Mouse (Mus musculus): ENCODE results near the gene Lgr6.
A peak's percentile ranks its signal among the peaks of the same experiment; 100 is the strongest.

The Lgr6 gene

DNA sequence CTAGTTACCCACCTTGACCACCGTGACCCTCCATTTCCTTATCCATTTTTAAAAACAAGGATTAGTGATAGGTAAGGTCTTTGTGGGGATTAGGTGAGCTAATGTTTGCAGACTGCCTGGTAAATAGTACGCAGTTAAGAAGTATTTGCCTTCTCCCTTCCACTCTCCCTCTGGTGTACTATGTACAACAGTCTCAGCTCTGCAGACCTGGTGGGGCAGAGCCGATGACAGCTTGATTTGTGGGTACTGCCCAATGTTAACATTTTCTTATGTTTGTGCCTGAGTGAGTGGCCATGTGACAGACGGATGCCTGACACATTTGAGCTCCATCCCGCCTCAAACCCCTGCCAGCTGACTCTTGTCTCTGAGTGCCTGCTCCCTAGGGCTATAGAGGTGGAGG is 28.6 kb downstream of the Lgr6 start:
- no peak for DNase-seq (ENCODE audit: low spot score)

DNA sequence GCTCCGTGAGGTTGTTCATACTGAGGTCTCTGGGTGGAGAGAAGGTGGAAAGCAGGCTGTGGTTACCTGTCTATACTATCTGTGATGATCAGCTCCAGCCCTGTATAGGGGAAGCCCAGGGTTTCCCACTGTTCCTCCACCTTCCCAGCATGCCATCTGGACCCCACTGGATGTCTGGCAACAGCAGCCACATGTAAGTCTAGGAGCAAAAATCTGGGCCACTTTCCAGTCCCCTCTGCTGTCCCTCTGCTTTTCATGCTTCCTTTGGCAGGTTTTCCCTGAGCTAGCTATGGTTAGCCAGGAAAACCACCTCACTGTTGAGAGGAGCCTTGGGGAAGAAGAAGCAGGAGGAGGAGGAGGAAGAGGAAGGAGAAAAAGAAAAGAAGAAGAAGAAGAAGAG is 29.8 kb downstream of the Lgr6 start:
- no peak for DNase-seq (ENCODE audit: low spot score)

DNA sequence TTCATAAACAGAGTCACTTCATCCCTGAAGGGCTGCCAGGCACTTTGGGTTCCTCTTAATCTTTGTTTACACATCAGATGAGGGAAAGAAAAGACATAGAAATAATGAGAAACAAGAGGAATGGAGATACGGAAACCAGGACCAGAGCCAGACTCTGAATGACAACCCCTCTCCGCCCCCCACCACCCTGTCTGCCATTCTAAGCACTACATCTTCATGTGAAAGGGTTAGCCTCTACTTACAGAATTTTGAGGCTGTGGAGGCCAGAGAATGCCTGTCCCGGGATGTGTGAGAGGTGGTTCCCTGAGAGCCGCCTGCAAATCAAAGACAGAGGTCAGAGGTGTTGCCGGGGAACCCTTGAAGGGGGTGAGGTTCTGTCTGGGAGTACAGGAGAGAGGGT is 32.4 kb downstream of the Lgr6 start:
- DNase-seq (ENCODE audit: low spot score) = no peak

DNA sequence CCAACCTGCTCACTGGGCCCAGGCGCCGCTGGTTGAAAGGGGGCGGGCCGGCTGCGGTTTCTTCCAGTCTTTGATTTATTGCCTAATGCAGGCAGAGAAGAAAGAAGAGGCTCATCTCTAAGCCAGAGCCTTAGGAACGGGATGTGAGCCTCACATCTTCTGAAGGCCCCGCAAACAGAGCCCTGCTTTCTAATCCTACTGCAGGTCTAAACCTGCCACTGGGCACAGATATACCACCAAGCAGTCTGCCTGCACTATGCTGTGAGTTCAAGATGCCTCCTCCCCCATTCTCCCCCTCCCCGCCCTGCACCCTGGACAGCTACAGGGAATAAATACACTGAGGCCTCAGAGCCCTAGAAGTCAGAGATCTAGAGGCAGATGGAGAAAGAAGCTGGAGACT is 35.2 kb downstream of the Lgr6 start:
- DNase-seq (ENCODE audit: low spot score) = no peak

DNA sequence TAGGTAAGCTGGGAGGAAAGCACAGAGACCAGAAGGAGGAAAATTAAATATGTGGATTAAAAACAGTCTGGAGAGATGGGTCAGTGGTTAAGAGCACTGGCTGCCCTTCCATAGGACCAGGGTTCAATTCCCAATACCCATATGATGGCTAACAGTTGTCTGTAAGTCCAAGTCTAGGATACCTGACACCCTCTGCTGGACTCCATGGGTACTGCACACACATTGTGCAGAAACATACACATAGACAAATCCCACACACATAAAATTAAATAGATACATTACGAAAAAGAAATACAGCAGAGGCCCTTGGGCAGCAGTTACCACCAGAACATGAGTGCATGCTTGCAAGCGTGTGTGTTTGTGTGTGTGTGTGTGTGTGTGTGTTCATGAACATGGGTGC is 40.6 kb downstream of the Lgr6 start:
- DNase-seq (ENCODE audit: low spot score) = no peak

DNA sequence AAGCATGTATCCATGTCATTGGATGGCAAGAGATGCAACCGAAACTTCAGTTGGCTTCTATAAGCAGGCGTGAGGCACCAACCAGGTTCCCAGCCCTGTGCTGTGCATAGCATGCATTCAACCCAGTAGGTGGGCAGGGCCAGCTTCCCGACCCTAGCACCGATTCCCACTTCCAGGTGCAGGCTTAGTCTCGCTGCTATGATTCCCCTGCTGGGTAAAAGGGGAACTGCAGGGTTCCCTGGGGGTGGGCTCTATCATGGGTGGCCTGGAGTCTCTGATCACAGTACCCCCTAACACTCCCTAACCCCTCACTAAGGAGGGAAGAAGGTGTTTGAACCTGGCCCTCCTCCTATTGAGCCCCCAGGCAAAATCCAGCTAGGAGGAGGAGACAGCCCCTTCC is 42.1 kb downstream of the Lgr6 start:
- DNase-seq (ENCODE audit: low spot score) = no peak

DNA sequence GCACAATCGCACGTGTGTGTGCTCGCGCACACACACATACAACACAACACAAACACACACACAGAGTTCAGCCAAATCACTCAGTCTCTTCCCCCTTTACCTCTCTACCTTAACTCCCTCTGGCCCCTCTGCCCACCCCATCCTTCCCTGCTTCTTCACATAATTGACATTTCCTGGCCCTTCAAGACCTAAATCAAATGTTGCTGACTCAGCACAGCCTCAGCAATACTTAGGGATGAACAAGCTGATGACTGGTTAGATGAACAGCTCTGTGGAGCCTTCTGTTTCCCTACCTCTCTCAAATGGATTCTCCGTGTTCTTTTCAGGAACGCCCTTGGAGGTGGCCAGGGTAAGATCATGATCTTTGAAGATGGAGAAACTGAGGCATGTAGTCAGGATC is 43.8 kb downstream of the Lgr6 start:
- no peak for DNase-seq (ENCODE audit: low spot score)

DNA sequence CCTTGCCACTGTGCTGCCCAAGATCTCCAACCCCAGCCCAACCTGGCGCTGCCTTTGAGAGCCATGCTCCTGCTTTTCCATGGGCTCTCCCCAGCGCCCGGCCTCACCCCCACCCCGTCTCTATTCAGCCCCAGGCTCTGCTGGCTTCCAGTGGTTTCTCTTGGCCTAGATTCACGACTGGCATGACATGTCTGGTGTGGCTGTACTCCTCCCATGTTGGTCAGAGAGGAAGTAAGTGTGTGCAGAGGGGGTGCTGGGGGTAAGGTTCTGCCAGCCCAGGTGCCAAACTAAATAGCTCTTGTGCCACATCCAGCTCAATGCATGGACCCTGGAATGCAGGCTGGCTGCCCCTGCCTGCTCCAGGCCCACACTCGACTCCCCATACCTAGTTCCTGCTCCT is 44.9 kb downstream of the Lgr6 start:
- DNase-seq (ENCODE audit: low spot score) = no peak

DNA sequence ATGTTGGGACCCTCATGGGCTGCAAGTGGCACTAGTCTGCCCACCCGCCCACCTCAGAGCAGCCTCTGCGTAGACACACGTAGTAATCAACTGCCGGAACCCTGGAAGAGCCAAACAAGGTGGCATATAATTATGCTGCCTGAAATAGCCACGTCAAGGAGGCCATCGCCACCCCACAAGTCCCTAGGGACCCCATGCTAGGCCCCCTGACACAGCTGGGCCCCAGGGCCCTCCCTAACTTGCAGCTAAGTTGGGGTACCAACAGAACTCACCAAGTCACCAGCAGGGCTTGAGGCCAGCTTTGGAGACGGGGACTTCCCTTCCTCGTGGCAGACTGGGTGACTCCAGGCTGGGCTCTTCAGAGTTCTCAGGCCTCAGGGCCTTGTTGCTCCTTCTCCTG is 48.2 kb downstream of the Lgr6 start:
- no peak for DNase-seq (ENCODE audit: low spot score)

DNA sequence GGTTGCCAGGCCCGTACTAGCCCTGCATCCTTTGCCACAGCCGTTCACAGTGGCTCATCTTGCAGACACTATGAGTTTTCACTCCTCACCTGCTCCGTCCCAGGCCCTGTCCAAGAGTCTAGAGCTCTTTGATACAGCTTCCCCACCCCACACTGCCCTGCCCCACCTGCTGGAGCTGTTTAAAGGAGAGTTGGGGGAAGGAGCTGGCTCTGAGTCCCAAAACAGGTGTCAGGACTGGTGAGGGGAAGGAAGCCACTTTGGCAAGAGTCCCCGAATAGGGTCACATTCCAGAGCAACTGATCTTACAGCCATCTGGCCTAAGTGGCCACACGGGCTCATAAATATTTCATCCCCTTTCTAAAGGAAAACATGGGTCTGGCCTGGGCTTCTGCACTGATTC is 51.0 kb downstream of the Lgr6 start:
- no peak for DNase-seq (ENCODE audit: low spot score)

DNA sequence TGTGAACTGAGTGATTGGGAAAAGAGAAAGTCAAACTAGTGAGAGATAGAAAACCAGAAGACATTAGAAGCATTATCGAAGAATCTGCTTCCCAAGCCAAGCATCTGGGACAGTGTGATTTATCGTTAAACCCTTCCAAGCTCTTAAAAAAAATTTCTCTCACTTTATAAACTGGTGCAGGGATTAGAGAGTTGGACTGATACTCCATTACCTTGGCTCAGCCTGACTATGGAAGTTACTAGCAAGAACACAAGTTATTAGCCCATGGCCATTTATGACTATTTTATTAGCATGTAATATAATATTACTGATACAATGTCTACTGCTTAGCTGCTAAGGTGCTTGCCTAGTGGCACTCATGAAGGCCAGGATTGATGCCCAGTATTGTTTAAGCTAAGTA is 60.6 kb downstream of the Lgr6 start:
- no peak for DNase-seq (ENCODE audit: low spot score)

DNA sequence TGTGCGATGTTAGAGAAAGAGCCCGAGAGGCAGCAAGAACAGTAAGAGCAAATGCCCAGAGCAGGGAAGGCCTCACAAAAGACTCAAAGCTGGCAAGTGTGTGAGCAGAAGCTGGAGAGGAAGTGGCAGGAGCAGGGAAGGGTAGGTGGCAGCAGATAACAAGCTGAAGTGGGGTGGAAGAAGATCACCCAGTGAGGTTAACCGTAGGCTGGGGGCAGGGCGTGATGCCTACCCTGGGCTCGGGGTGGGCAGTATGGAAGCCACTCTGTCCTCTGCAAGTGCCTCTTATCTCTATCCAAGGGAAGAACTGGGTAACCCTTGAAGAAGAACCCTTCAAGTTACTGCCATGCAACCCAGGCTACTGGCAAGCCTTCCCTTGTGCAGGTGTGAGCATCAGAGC is 68.8 kb downstream of the Lgr6 start:
- DNase-seq (ENCODE audit: low spot score) = no peak

DNA sequence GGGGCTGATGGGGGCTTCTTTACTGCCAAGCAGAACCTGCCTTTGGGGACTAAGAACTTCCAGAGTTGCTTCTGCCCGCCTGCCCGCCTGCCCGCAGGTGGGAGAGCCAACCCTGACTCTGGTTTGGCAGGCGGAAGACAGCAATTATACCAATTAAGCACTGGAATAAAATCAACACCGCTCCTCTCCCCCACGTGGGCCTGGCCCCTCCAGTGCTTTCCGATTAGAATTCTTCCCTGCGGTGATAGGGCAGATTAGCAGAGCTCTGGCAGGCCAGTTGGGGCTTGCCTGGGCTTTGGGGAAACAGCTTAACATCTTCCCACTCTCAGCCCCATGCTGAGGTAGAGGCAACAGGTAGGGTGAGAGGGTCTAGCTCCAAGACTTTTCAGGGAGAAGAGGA is 72.4 kb downstream of the Lgr6 start:
- DNase-seq (ENCODE audit: low spot score) = no peak

DNA sequence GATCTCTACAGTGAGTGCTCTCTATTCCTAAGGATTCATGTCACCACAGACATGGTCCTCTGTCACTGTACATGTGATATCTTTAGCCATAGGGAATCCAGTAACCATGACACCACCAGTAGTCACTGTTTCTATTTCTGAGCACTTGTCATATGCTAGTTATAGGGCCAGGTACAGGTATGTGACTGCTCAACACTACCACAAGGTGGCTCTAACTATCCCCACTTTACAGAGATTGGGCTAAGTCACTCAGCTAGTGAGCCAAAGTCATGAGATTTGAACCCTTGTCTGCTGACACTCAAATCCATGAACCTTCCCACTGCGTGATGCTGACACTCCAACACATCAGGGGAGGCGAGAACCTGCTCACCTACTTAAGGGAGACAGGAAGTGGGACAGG is 75.0 kb downstream of the Lgr6 start:
- no peak for DNase-seq (ENCODE audit: low spot score)

DNA sequence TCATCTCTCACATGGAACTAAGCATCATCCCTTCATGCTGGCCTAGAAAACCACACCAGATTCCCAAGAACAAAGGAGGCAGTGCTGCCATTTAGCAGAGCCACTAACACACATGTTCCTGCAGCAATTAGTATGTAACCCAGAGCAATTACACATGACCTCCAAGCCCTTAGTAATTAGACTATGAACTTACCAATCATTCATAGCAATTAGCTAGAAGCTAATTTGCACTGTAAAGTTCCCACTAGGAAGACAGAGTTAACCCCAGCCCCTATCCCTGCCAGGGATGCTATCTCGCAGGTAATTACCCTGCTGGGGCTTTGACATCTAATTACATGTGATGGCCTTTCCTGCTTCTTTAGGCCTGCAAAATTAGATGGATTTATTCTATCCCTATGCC is 78.8 kb downstream of the Lgr6 start:
- DNase-seq (ENCODE audit: low spot score) = no peak

DNA sequence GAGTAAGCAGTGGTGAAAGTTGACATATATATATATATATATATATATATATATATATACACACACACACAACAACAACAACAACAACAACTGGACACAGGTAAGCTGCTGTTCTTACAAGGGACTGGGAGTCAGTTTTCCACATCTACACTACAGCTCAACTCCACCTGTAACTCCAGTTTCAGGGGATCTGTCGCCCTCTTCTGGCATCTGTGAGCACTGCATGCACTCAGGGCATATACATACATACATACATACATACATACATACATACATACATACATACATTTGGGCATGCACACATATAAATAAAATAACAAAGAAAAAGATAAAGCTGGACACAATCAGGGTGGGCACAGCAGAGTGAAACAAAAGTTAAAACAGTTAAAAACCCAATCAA is 81.5 kb downstream of the Lgr6 start:
- DNase-seq (ENCODE audit: low spot score) = no peak

DNA sequence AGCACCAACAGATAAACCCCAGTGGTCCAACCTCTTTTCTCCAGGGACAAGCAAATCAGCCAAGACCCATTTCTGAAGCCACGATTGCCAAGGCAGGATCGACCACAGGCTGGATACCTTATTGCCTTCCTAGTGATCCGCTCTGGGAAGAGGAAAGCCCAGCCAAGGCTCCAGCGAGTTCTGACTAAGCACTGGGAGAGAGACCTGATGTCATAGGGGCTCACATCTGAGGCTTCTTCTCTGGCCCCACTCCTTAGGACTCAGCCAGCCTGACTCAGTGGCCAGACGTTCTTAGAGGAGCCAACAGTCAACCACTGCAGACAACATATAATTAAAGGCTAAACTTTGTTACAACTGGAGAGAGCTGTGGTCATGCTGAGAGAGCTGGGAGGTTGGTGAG is 83.1 kb downstream of the Lgr6 start:
- DNase-seq (ENCODE audit: low spot score) = no peak

DNA sequence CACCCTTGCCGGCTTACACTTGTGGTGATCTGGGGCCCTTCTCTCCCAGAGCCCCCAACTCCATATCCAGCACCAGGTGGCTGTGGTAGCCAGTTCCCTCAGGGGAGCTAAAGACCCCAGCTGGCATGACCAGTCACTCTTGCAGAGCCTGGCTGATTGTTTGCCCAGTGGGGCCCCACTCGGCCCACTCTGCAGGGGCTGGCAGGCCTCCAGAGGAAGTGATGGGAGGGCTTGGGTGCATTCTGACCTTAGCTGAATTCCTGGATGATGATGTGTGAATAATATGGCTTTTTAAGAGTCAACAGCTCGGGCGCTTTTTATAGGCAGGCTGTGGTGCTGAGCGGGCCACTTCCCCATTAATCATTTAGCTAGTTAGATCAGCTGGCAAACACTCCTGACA is 84.1 kb downstream of the Lgr6 start:
- peak; percentile 43 for DNase-seq (ENCODE audit: low spot score)

DNA sequence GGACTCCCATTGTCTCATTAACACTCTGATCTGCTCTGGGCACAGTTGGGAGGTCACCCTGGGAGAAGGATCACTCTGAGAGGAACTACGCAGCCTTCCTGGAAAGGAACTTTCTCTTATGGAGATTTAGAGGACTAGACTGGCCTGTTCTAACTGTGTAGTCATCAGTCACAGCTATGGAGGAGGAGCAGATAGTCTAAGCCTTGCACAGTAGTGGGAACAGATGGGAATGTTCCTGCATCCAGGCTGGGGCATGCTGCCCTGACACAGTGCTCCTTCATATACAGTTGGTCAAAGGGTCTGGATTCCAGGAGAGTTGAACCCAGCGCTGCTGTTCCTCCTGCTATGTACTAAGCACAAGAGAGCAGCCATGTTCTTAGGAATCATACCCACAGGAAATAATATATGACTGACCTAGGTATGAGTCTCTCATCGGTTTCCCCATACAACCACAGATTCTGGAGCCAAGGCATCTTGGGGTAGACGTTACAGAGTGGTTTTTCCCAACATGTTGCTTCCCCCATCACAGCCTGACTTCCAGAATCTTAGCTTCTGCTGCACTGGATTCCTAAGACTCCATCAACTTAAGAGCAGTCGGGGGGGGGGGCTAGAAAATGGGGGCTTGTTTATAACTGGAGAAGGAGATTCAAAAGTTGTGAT is 84.7 kb downstream of the Lgr6 start:
- DNase-seq (ENCODE audit: low spot score) = no peak

DNA sequence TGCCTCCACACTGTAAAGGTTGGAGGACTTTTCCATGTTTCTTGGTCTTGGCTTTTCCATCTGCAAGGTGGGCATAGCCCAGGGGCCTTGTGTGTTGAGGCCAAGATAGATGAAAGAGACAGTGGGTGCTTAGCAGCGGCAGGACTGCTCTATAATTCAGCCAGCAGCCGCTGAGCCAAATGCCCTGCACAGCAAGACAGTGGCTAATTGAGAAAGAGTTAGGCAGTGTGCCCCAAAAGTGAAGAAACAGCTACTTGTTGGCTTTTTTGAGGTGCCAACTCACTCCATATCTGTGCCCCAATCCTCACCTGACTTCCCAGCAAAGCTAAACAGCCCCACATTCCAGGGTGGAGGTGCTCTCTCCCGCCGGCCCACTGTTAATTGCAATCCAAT is 85.3 kb downstream of the Lgr6 start:
- DNase-seq (ENCODE audit: low spot score) = no peak

DNA sequence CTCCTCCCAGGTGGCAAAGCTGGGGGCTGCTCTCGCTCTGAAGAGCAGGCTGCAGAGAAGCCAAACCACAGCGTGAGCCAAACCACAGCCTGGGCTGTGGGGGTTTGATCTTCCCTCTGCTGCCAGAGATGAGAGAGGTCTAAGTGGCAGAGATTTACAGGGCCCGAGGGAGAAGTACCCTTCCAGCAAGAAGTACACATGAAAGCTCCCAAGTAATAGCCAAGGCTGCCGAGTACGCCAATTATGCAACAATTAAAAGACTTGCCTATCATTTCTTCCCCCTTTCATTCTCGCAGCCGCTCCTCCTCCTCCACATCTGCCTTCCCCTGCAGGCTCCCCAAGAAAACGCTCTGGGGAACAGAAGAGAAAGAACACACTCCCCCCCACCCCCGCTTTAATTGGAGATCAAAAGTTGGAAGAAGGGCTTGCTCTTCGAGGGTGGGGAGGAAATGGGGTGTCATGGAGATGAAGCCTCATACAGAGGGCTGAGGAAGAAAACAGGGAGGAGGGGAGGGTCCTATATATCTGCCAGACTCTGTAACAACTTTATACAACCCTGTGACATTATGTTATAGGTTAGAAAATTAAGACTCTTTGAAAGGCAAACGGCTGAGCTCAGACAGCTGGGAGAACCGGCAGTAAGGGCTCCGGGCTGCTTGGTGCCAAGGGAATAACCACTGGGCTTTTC is 85.8 kb downstream of the Lgr6 start:
- DNase-seq (ENCODE audit: low spot score) = no peak

DNA sequence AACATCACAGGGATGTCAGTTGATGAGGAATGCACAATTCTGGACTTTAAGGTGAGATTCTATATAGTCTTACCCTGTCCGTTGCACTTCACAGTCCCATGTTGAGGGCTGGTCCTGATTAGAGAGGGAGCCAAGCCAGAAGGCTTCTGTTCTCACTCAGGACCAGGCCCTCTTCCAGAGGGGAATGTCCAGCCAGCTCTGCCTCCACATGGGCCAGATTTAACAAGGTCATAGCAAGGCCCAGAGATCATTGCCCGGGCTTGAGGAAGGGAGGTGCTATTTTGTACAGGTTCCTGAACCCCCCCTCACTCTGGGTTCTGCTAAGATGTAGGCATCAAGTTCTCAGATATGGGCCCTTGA is 87.4 kb downstream of the Lgr6 start:
- no peak for DNase-seq (ENCODE audit: low spot score)

DNA sequence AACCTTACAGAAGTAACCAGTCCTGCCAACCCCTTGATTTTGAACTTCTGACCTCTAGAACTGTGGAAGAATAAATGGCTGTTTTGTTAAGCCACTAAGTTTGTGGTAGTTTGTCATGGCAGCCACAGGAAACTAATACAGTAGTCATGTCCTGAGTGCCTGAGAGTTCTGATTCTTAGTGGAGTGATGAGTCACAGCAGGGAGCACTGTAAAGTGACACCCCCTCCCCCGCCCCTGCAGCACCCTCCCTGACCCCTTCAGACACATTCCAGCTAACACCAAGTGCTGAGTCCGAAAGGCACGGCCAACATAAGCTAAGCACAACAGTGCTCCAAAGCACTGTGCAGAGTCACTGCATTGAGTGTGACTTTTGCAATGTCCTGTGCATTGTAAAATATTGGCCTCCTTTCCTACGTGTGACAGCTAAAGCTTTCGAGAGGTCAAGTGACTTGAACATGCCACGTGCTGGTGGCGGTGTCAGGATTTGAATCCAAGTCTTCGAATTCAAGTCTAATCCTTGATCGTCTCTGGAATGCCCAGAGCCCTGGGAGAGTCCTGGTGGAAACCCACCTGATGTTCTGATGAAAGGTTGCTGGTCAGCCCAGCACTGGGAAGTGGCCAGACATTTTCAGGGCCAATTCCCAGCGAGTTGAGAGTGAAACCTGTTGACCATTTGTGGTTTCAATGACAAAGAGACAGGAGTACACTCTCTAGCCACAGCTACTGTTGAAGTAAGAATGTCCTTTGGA is 88.0 kb downstream of the Lgr6 start:
- DNase-seq (ENCODE audit: low spot score) = no peak
